Mouse (Mus musculus) CH12.LX (cell line): ENCODE data around the gene Rexo2. TPM values are rescaled to one million over a fixed set of nuclear protein-coding genes. Genes with fewer than 3 reads are reported as not detected.

ENCODE experiments used
- DNase-seq: peaks from one replicate; pipeline ENCODE4 v3.0.0-alpha.2; 2013; ENCODE audit errors: extremely low read depth
- H3K27ac ChIP-seq: 2 replicates; pipeline ENCODE4 v1.5.1; 2012; ENCODE audit warnings: low read depth, mild to moderate bottlenecking, control low read depth, moderate library complexity; ENCODE audit not compliant: insufficient read depth
- H3K27me3 ChIP-seq: replicated peaks from 2 replicates; pipeline ENCODE3; 2012; ENCODE audit warnings: inconsistent platforms
- H3K36me3 ChIP-seq, 2 experiments: replicated peaks in 1 of 2; 2 replicates each; pipeline versions ENCODE3 to v1.6.1; 2012; ENCODE audit warnings: inconsistent platforms in 1 of 2, low read length in 1 of 2, mild to moderate bottlenecking in 1 of 2, mixed read lengths in 1 of 2, moderate library complexity in 1 of 2; ENCODE audit not compliant: control insufficient read depth in 1 of 2, insufficient read depth in 1 of 2
- H3K4me1 ChIP-seq, 2 experiments: 2 replicates each; pipeline ENCODE4 v1.6.1; 2012; ENCODE audit warnings: inconsistent platforms in 1 of 2, moderate library complexity in 1 of 2; ENCODE audit not compliant: insufficient read depth in 2 of 2, control insufficient read depth in 1 of 2
- H3K4me2 ChIP-seq: 2 replicates; pipeline ENCODE4 v1.6.1; 2012; ENCODE audit warnings: low read depth, mild to moderate bottlenecking, control low read depth; ENCODE audit not compliant: poor library complexity, insufficient read depth, severe bottlenecking
- H3K4me3 ChIP-seq, 3 experiments: fragments of 150-350 bp in 1 of 3; sonication (generic) in 1 of 3; replicated peaks in 1 of 3; 2 replicates each; pipeline versions ENCODE3 to v1.5.1; 2011 to 2012; ENCODE audit warnings: low read depth in 2 of 3, low read length in 2 of 3, mild to moderate bottlenecking in 2 of 3, moderate library complexity in 2 of 3, control low read depth in 1 of 3, improper control_type of control experiment in 1 of 3, inconsistent platforms in 1 of 3, mixed read lengths in 1 of 3; ENCODE audit not compliant: poor library complexity in 1 of 3
- H3K79me2 ChIP-seq: replicated peaks from 2 replicates; pipeline ENCODE4 v1.6.1; 2012; ENCODE audit warnings: mild to moderate bottlenecking, moderate library complexity; ENCODE audit not compliant: control insufficient read depth, poor library complexity, insufficient read depth, severe bottlenecking; ENCODE audit errors: extremely low read depth
- H3K9ac ChIP-seq: 2 replicates; pipeline ENCODE4 v1.6.1; 2012; ENCODE audit warnings: low read depth, mild to moderate bottlenecking, control low read depth, moderate library complexity; ENCODE audit not compliant: insufficient read depth
- H3K9me3 ChIP-seq: replicated peaks from 2 replicates; pipeline ENCODE3; 2012; ENCODE audit warnings: low read length, inconsistent platforms, mixed read lengths
- BHLHE40 ChIP-seq: IDR thresholded peaks from 2 replicates; pipeline ENCODE4 v1.6.1; 2011; ENCODE audit warnings: mild to moderate bottlenecking, low read depth, low read length, improper control_type of control experiment
- CHD1 ChIP-seq: IDR thresholded peaks from 2 replicates; pipeline ENCODE4 v1.6.1; 2012; ENCODE audit warnings: low read depth, low read length, improper control_type of control experiment, inconsistent platforms
- CHD2 ChIP-seq: IDR thresholded peaks from 2 replicates; pipeline ENCODE4 v1.6.1; 2011; ENCODE audit warnings: low read length, improper control_type of control experiment
- CTCF ChIP-seq, 2 experiments: IDR thresholded peaks in 1 of 2; conservative IDR thresholded peaks in 1 of 2; 2 replicates each; pipeline ENCODE4 v1.5.1; 2011 to 2012; ENCODE audit warnings: low read depth in 2 of 2, low read length in 2 of 2, improper control_type of control experiment in 1 of 2, inconsistent platforms in 1 of 2, mild to moderate bottlenecking in 1 of 2, moderate library complexity in 1 of 2
- EP300 ChIP-seq: IDR thresholded peaks from 2 replicates; pipeline ENCODE4 v1.6.1; 2011; ENCODE audit warnings: low read length, improper control_type of control experiment
- ETS1 ChIP-seq: conservative IDR thresholded peaks from 2 replicates; pipeline ENCODE4 v1.6.1; 2012; ENCODE audit warnings: low read depth, mild to moderate bottlenecking, inconsistent platforms, low read length, improper control_type of control experiment, moderate library complexity
- GABPA ChIP-seq: IDR thresholded peaks from 2 replicates; pipeline ENCODE4 v1.6.1; 2012; ENCODE audit warnings: low read depth, low read length, improper control_type of control experiment, inconsistent platforms; ENCODE audit not compliant: insufficient replicate concordance
- JUN ChIP-seq: IDR thresholded peaks from 2 replicates; pipeline ENCODE4 v1.6.1; 2011; ENCODE audit warnings: low read depth, mild to moderate bottlenecking, low read length, improper control_type of control experiment, moderate library complexity; ENCODE audit not compliant: insufficient read depth
- JUND ChIP-seq: conservative IDR thresholded peaks from 2 replicates; pipeline ENCODE4 v1.6.1; 2011; ENCODE audit warnings: low read depth, low read length, improper control_type of control experiment
- KAT2A ChIP-seq: IDR thresholded peaks from 2 replicates; pipeline ENCODE4 v1.6.1; 2012; ENCODE audit warnings: low read length, improper control_type of control experiment, inconsistent platforms; ENCODE audit not compliant: insufficient replicate concordance
- MAFK ChIP-seq: IDR thresholded peaks from 2 replicates; pipeline ENCODE4 v1.6.1; 2011; ENCODE audit warnings: low read length, improper control_type of control experiment; ENCODE audit not compliant: insufficient replicate concordance
- MEF2A ChIP-seq: IDR thresholded peaks from 2 replicates; pipeline ENCODE4 v1.6.1; 2014; ENCODE audit warnings: low read depth, mild to moderate bottlenecking, inconsistent platforms, low read length, improper control_type of control experiment, borderline replicate concordance
- MYC ChIP-seq: IDR thresholded peaks from 2 replicates; pipeline ENCODE4 v1.6.1; 2011; ENCODE audit warnings: low read depth, mild to moderate bottlenecking, improper control_type of control experiment, low read length
- PAX5 ChIP-seq: IDR thresholded peaks from 2 replicates; pipeline ENCODE4 v1.6.1; 2012; ENCODE audit warnings: low read length, inconsistent platforms, mixed read lengths
- RAD21 ChIP-seq: IDR thresholded peaks from 2 replicates; pipeline ENCODE4 v1.6.1; 2011; ENCODE audit warnings: low read depth, mild to moderate bottlenecking, low read length, improper control_type of control experiment, moderate library complexity
- RCOR1 ChIP-seq: conservative IDR thresholded peaks from 2 replicates; pipeline ENCODE4 v1.6.1; 2012; ENCODE audit warnings: low read depth, mild to moderate bottlenecking, inconsistent platforms, low read length, improper control_type of control experiment
- SIN3A ChIP-seq: IDR thresholded peaks from 2 replicates; pipeline ENCODE4 v1.6.1; 2012; ENCODE audit warnings: low read length, improper control_type of control experiment, inconsistent platforms
- SMC3 ChIP-seq: IDR thresholded peaks from 2 replicates; pipeline ENCODE4 v1.6.1; 2011; ENCODE audit warnings: low read depth, low read length, improper control_type of control experiment
- USF1 ChIP-seq: IDR thresholded peaks from 2 replicates; pipeline ENCODE4 v1.6.1; 2014; ENCODE audit warnings: low read depth, mild to moderate bottlenecking, inconsistent platforms, low read length, improper control_type of control experiment
- USF2 ChIP-seq: conservative IDR thresholded peaks from 2 replicates; pipeline ENCODE4 v1.6.1; 2011; ENCODE audit warnings: low read depth, low read length, improper control_type of control experiment
- ZMIZ1 ChIP-seq: IDR thresholded peaks from 2 replicates; pipeline ENCODE4 v1.6.1; 2012; ENCODE audit warnings: low read depth, mild to moderate bottlenecking, inconsistent platforms, low read length, improper control_type of control experiment
- ZNF384 ChIP-seq: IDR thresholded peaks from 2 replicates; pipeline ENCODE4 v1.6.1; 2012; ENCODE audit warnings: low read depth, low read length, improper control_type of control experiment, inconsistent platforms
- dilution Hi-C: fragments of 300-500 bp; cut with MboI; formaldehyde crosslinking; loops from 2 replicates; pipeline ENCODE4 v1.14.3; 2020; ENCODE audit warnings: low sequenced_read_pairs; ENCODE audit not compliant: extremely low pct_unique_long_range_greater_than_20kb, extremely low pct_ligation_motif_present
- in situ Hi-C: fragments of 300-500 bp; cut with MboI; formaldehyde crosslinking; loops from 3 replicates; pipeline ENCODE4 v1.14.3; 2019; ENCODE audit warnings: low sequenced_read_pairs, low pct_ligation_motif_present, low pct_unique_long_range_greater_than_20kb, mixed read lengths
- polyA plus RNA-seq: library from polyadenylated mRNA; unstranded; fragments of >175 nt; gene quantifications from 2 replicates; pipeline ENCODE4 v1.2.1, GENCODE M21; 2012; ENCODE audit warnings: low read depth; ENCODE audit not compliant: insufficient read length
- total RNA-seq, 2 experiments: library from RNA; depleted of rRNA; stranded (reverse); fragments of 300-350 nt in 1 of 2; fragments of >200 nt in 1 of 2; gene quantifications; 2 replicates each; pipeline ENCODE4 v1.2.3; 2012 to 2014

Gene Rexo2
- total and polyA plus RNA-seq, 3 experiments: 108 to 296 (median 120) TPM

GRCm38 (mm10) chr9:48432449-48432848, 48.0 kb downstream of the Rexo2 start:
- Histone ChIP-seq H3K79me2 (no peaks in the 10 kb centered on the region), H3K4me2 (peak overlapping the region; percentile 9; the same call in 1 of the 2 replicates), H3K27me3 (no peaks in the 10 kb centered on the region), H3K9me3 (no peaks in the 10 kb centered on the region), H3K4me3 (no peak overlapping the region), H3K36me3 (peaks cover 4 to 26% of the 10 kb centered on the region in 2 experiments), H3K4me1 (peaks cover 12 to 16% of the 10 kb centered on the region in 2 experiments), H3K27ac (no peak overlapping the region), H3K9ac (no peak overlapping the region)
- no peak for DNase-seq
- in situ Hi-C loops (no loop called here), dilution Hi-C loops (no loop called here)
- TF ChIP-seq ETS1 (no peak), EP300 (no peak), CHD2 (no peak), PAX5 (no peak), MEF2A (no peak), SMC3 (no peak), CTCF (conservative IDR thresholded peaks at IDR 0.05 in 1 of 2, IDR thresholded peaks at IDR 0.05 in 1 of 2; ENCODE audit: low read depth in 2 of 2, low read length in 2 of 2) (no peak), MYC (no peak), CHD1 (no peak), JUND (no peak), RAD21 (no peak), GABPA (no peak), JUN (no peak), RCOR1 (no peak), USF1 (no peak)

DNA sequence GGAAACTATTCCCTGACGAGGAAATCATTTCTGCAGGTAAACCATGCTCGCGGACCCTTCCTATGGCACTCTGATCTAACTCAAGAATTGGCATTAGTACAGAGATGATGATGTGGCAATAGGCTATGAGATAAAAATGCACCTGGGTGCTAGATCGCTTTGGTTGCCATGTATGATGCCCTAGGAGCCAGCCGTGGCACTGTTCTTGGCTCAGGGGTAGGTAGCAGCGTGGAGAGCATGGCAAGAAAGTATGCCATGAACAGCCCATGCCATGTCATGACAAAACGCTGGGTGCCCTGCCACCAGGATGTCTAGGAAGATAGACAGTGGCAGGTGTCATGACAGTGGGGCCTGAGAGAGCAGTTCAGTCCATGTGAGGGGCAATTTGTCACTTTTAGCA, 53.2 kb downstream of the Rexo2 start:
- no peaks in the 10 kb centered on the region for H3K79me2 ChIP-seq
- DNase-seq: no peak
- no peak overlapping the region for H3K27ac ChIP-seq
- H3K4me3 ChIP-seq: no peak overlapping the region
- no peak overlapping the region for H3K9ac ChIP-seq
- no peaks in the 10 kb centered on the region for H3K27me3 ChIP-seq
- H3K4me1 ChIP-seq: peaks cover 3 to 36% of the 10 kb centered on the region in 2 experiments
- TF ChIP-seq USF2 (no peak), SMC3 (no peak), USF1 (no peak), SIN3A (no peak), JUN (no peak), ZMIZ1 (no peak), GABPA (no peak), CTCF (conservative IDR thresholded peaks at IDR 0.05 in 1 of 2, IDR thresholded peaks at IDR 0.05 in 1 of 2; ENCODE audit: low read depth in 2 of 2, low read length in 2 of 2) (no peak), KAT2A (no peak), MYC (no peak), BHLHE40 (no peak), CHD2 (no peak), MAFK (no peak), ZNF384 (no peak), RCOR1 (no peak)
- TF ChIP-seq, all 38 proteins: peak for 0
- Histone ChIP-seq H3K4me2 (no peak overlapping the region), H3K36me3 (peaks cover 1 to 45% of the 10 kb centered on the region in 2 experiments), H3K9me3 (no peaks in the 10 kb centered on the region)
- dilution Hi-C loops (no loop called here), in situ Hi-C loops (no loop called here)
